Comparison of ENCODE assay signal across 22 mouse cellular contexts in the genomic region with DNA sequence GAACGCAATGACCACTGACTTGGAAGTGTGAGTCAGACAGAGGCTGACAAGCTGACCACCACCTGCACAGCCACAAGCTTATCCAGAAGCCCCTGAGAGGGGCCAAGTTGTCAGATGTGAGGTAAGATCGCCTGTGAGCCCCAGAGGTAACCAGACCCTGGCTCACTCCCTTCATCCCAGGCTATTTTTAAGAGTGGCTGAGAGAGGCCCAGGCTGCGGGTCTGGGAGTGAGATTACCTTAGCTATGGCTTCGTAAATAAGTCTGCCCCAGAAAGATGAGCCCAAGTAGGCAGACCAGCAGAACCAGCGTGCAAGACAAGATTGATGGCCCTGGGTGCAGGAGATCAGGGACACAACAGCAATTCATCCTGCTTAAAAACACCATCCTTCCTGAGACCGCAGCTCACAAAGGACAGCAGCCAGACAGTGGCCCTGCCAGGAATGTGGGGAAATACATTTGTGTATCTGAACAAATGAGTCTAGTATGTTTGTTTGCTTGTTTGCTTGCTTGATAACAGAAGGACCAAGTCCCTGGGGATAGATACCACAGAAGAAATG. TPM values are rescaled to one million over a fixed set of nuclear protein-coding genes. Genes with fewer than 3 reads are reported as not detected.
A peak's percentile ranks its signal among the peaks of the same experiment; 100 is the strongest.
DNase-seq lines count a peak whose midpoint lies in the region; ATAC-seq lines count a peak whose summit lies in the region.
"Had no signal": no experiment of that assay in that cellular context is flagged by ENCODE, and none has a peak within 500 bp of the region (broad histone marks: within the 10 kb centered on the region; RNA-seq: fewer than 3 reads in every experiment).

No protein-coding gene starts in this region.

- H3K9me3 ChIP-seq in heart, embryonic 10.5 days = no peaks in the 10 kb centered on the region
- peaks cover 4% of the 10 kb centered on the region; the same call in 1 of the 2 replicates for H3K9me3 ChIP-seq in kidney, embryonic 14.5 days (ENCODE audit: control insufficient read depth, low read length)
- H3K9me3 ChIP-seq: forebrain, embryonic 15.5 days; limb, embryonic 12.5 days; midbrain, embryonic 12.5 days; neural tube, embryonic 15.5 days had no signal

- H3K27ac ChIP-seq in heart, embryonic 10.5 days = peak overlapping the region; percentile 67
- no peak overlapping the region for H3K27ac ChIP-seq in kidney, embryonic 14.5 days (ENCODE audit: low read depth, low read length)
- H3K27ac ChIP-seq: embryonic facial prominence, embryonic 10.5 days; forebrain, embryonic 15.5 days; hindbrain, embryonic 13.5 days; limb, embryonic 12.5 days; midbrain, embryonic 12.5 days; neural tube, embryonic 15.5 days had no signal

- peak; percentile 83 for ATAC-seq in kidney, embryonic 14.5 days (ENCODE audit: low FRiP score, low TSS enrichment)
- ATAC-seq in erythroid progenitor cell, adult 5-6 weeks (replicated peaks; ENCODE audit: low FRiP score, poor library complexity, severe bottlenecking) = 0 out of 2 replicates have a peak, but pooled peaks have one; percentile 4
- ATAC-seq: activated CD4-positive, CD25-positive, alpha-beta regulatory T cell, adult 4 months; forebrain, embryonic 15.5 days; Patski had no signal

- WGBS in heart, embryonic 10.5 days = 57% methylated on average over 6 of the region's 6 CpGs
- 24% methylated on average over 6 of the region's 6 CpGs for WGBS in kidney, embryonic 14.5 days

- H3K36me3 ChIP-seq in heart, embryonic 10.5 days = no peaks in the 10 kb centered on the region
- no peaks in the 10 kb centered on the region for H3K36me3 ChIP-seq in kidney, embryonic 14.5 days (ENCODE audit: control insufficient read depth, insufficient read depth, low read length)
- H3K36me3 ChIP-seq: embryonic facial prominence, embryonic 10.5 days; forebrain, embryonic 15.5 days; hindbrain, embryonic 13.5 days; limb, embryonic 12.5 days; midbrain, embryonic 12.5 days; neural tube, embryonic 15.5 days had no signal

- H3K4me3 ChIP-seq in heart, embryonic 10.5 days = no peak overlapping the region; the same call in 1 of the 2 replicates
- no peak overlapping the region for H3K4me3 ChIP-seq in kidney, embryonic 14.5 days (ENCODE audit: low read length)
- H3K4me3 ChIP-seq: embryonic facial prominence, embryonic 10.5 days; forebrain, embryonic 15.5 days; hindbrain, embryonic 13.5 days; limb, embryonic 12.5 days; midbrain, embryonic 12.5 days; myocyte; neural tube, embryonic 15.5 days had no signal

- no peak overlapping the region for H3K4me2 ChIP-seq in kidney, embryonic 14.5 days (replicated peaks; ENCODE audit: low read depth, low read length)
- H3K4me2 ChIP-seq: forebrain, embryonic 15.5 days; hindbrain, embryonic 13.5 days; limb, embryonic 12.5 days; lung, embryonic 14.5 days; midbrain, embryonic 12.5 days; neural tube, embryonic 15.5 days had no signal

- peaks cover 33% of the 10 kb centered on the region for H3K4me1 ChIP-seq in heart, embryonic 10.5 days
- 0 out of 2 replicates have a peak, but pooled peaks cover 4% of the 10 kb centered on the region for H3K4me1 ChIP-seq in kidney, embryonic 14.5 days (ENCODE audit: control insufficient read depth, insufficient read depth, low read length)
- H3K4me1 ChIP-seq: forebrain, embryonic 15.5 days; limb, embryonic 12.5 days had no signal

- H3K27me3 ChIP-seq in heart, embryonic 10.5 days (ENCODE audit: insufficient read depth, poor library complexity, severe bottlenecking) = no peaks in the 10 kb centered on the region
- H3K27me3 ChIP-seq in kidney, embryonic 14.5 days (ENCODE audit: control insufficient read depth, insufficient read depth, low read length) = no peaks in the 10 kb centered on the region
- H3K27me3 ChIP-seq: forebrain, embryonic 15.5 days; hindbrain, embryonic 13.5 days; limb, embryonic 12.5 days; midbrain, embryonic 12.5 days; neural tube, embryonic 15.5 days; Patski had no signal

- no peak for DNase-seq in heart, embryonic 10.5 days (ENCODE audit: low spot score)
- no peak for DNase-seq in heart, adult 8-10 months (ENCODE audit: low spot score)
- DNase-seq in kidney, adult 18-20 months = no peak
- DNase-seq in adrenal gland, adult 8-10 months = peak; percentile 80
- no peak for DNase-seq in thymus, postnatal 0 days (ENCODE audit: low spot score)
- DNase-seq in urinary bladder, adult 18-20 months (ENCODE audit: low spot score in 2 of 2) = no peak
- DNase-seq: cerebellum, adult 11-12 months; kidney, postnatal 25 days; layer of hippocampus, adult 9-11 months; lung, embryonic 14.5 days; thymus, postnatal 36 days had no signal

- no peak overlapping the region for H3K9ac ChIP-seq in kidney, embryonic 14.5 days (ENCODE audit: low read depth, low read length)
- H3K9ac ChIP-seq: forebrain, embryonic 15.5 days; hindbrain, embryonic 13.5 days; limb, embryonic 12.5 days; lung, embryonic 14.5 days; midbrain, embryonic 12.5 days; neural tube, embryonic 15.5 days had no signal

RNA-seq across cellular contexts. Expression of gene Sptb, which starts 58.5 kb away (rescaled TPM):
- polyA plus RNA-seq in heart, embryonic 10.5 days (2016; fragmentation: Nextera tagmentation; extraction: Ambion mirVana) = 11.5 and 17.4 TPM in 2 replicates
- 10 to 100 TPM; 91.9 to 98.2 (median 95.8) TPM for total RNA-seq in heart, adult 8-10 months (2022)
- polyA plus RNA-seq in kidney, embryonic 14.5 days (2014; fragmentation: Nextera tagmentation; extraction: Ambion mirVana) = 0.40 and 1.0 TPM in 2 replicates
- total RNA-seq in adrenal gland, adult 8-10 months (2022) = 10 to 100 TPM; 17.6 to 57.6 (median 38.8) TPM
- total RNA-seq in erythroid progenitor cell, adult 5-6 weeks (2015; ENCODE audit: low replicate concordance) = 651 and 669 TPM in 2 replicates
- total RNA-seq in erythroid progenitor cell, adult 5-6 weeks (2017; ENCODE audit: low replicate concordance) = 1,485 and 1,588 TPM in 2 replicates
- polyA plus RNA-seq in thymus, postnatal 0 days (2015; fragmentation: Nextera tagmentation; extraction: Ambion mirVana) = 0.29 and 0.31 TPM in 2 replicates

Comparison
In these comparisons a context has a peak if more than half of its experiments do, and no peak if none do; other contexts are left out.
1. RNA of gene Sptb, which starts 58.5 kb away (total RNA-seq): 651 to 1,588 TPM in erythroid progenitor cell, adult 5-6 weeks; 91.9 to 98.2 TPM in heart, adult 8-10 months and 17.6 to 57.6 TPM in adrenal gland, adult 8-10 months; every median in the first group is over 4 times any median in the second.